Mouse (Mus musculus) liver, embryonic 12.5 days (tissue): ENCODE data around the gene Zcchc18. TPM values are rescaled to one million over a fixed set of nuclear protein-coding genes. Genes with fewer than 3 reads are reported as not detected.

Source experiments
- ATAC-seq: fragments of 200-750 bp; cut with Nextera tagmentation; 2 replicates; pipeline ENCODE4 v1.8.0; 2017; ENCODE audit warnings: moderate number of reproducible peaks, mild to moderate bottlenecking, moderate library complexity
- H3K27ac ChIP-seq: fragments of 300-500 bp; sonication (generic); 2 replicates; pipeline ENCODE4 v1.5.1; 2016; ENCODE audit warnings: mild to moderate bottlenecking
- H3K27me3 ChIP-seq: fragments of 300-500 bp; sonication (generic); replicated peaks from 2 replicates; pipeline ENCODE4 v1.6.1; 2016; ENCODE audit warnings: mild to moderate bottlenecking, moderate library complexity
- H3K36me3 ChIP-seq: fragments of 300-500 bp; sonication (generic); 2 replicates; pipeline ENCODE4 v1.6.1; 2016; ENCODE audit warnings: mild to moderate bottlenecking, moderate library complexity
- H3K4me1 ChIP-seq: fragments of 300-500 bp; sonication (generic); 2 replicates; pipeline ENCODE4 v1.6.1; 2016
- H3K4me2 ChIP-seq: fragments of 300-500 bp; sonication (generic); 2 replicates; pipeline ENCODE4 v1.6.1; 2016; ENCODE audit warnings: mild to moderate bottlenecking, moderate library complexity
- H3K4me3 ChIP-seq: fragments of 300-500 bp; sonication (generic); 2 replicates; pipeline ENCODE4 v1.5.1; 2016; ENCODE audit warnings: mild to moderate bottlenecking, moderate library complexity
- H3K9ac ChIP-seq: fragments of 300-500 bp; sonication (generic); 2 replicates; pipeline ENCODE4 v1.6.1; 2016; ENCODE audit warnings: mild to moderate bottlenecking, moderate library complexity
- H3K9me3 ChIP-seq: fragments of 300-500 bp; sonication (generic); replicated peaks from 2 replicates; pipeline ENCODE4 v1.6.1; 2016; ENCODE audit warnings: mild to moderate bottlenecking, moderate library complexity
- WGBS: fragments of 180-500 bp; shearing (Covaris S2); methylation state at CpG from one replicate; pipeline ENCODE4 v1.1.7; 2016; ENCODE audit not compliant: insufficient replicate concordance; 5-methylcytosine and 5-hydroxymethylcytosine counted together
- polyA plus RNA-seq: library from polyadenylated mRNA; unstranded; fragments of >200 nt; fragmentation: Nextera tagmentation; extraction: Ambion mirVana; gene quantifications from 2 replicates; pipeline ENCODE4 v1.2.1, GENCODE M21; 2016

The Zcchc18 gene
- polyA plus RNA-seq, 1 experiment from 2014 or later = 0.67 TPM

DNA sequence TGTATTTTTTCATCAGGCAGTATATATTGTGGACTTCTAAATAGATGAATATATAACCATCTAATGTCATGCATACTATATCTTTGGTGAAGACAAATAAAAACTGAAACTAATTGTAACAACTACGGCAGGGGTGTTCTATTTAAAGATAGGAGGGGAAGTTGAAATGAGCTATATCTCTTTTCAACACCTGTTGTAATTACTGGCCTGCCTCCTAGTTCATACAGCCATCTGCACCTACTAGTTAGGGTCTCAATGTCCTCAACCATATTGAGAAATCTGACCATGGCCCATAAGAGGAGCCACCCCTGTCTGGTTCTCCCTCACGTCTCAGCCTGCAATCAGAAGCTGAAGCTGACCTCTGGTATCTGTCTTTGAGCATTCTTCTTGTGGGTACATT lies 3.3 kb downstream of the Zcchc18 start:
- 53% methylated on average over 2 of the region's 2 CpGs for WGBS
- H3K36me3 ChIP-seq = no peaks in the 10 kb centered on the region
- no peak overlapping the region for H3K9ac ChIP-seq
- peaks cover 41% of the 10 kb centered on the region for H3K27me3 ChIP-seq
- no peak overlapping the region for H3K27ac ChIP-seq
- H3K4me3 ChIP-seq = no peak overlapping the region
- no peak for ATAC-seq
- no peaks in the 10 kb centered on the region for H3K9me3 ChIP-seq
- H3K4me1 ChIP-seq = no peaks in the 10 kb centered on the region
- H3K4me2 ChIP-seq = no peak overlapping the region

DNA sequence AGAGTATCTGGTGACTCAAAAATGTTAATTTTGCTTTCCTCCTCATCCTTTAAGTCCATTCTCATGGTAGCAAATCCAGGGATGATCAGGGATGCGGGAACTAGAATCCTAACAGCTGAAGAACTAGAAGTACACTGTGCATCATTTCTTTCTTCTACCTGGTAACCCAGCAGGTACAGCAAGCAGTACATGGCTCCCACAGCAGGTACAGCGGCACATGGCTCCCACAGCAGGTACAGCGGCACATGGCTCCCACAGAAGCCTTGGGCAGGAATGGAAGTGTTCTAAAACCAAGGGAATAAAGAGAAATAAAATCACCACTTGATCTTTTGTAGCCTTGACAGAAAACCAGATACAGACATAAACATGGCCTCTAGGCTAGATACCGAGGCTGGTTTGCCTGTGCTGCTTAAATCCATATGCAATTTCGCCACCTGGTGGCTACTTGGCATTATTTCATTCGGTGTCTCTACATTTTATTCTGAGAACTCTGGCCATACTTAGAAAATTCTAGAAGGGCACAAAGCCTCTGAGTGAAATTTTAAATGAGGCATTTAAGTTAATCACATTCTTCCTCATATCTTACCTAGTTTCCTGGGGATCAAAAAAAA lies 22.2 kb downstream of the Zcchc18 start:
- WGBS = 52% methylated on average over 6 of the region's 6 CpGs
- no peak for ATAC-seq

DNA sequence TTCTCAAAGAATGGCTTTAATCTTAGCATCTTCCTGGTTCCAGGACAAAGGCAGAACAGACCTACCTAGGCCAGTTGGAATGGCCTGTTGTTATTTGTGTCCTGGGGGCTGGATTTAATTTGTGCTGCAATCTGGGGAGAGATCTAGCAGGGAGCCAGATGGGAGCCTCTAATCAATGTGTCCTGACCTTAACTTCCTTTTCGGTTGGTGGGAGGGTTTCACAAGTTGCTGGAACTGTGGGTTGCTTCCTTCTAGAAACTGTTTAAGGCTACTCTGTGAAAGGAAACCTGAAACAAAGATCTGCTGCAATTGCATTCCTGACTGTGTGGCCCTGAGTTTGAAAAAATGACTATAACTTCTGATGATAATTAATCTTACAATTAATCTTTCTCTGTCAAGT lies 24.7 kb downstream of the Zcchc18 start:
- 62% methylated on average over 1 of the region's 1 CpGs for WGBS
- Histone ChIP-seq H3K9me3 (no peaks in the 10 kb centered on the region), H3K27ac (no peak overlapping the region), H3K4me2 (no peak overlapping the region), H3K4me3 (no peak overlapping the region), H3K36me3 (no peaks in the 10 kb centered on the region), H3K4me1 (no peaks in the 10 kb centered on the region), H3K9ac (no peak overlapping the region), H3K27me3 (no peaks in the 10 kb centered on the region)
- ATAC-seq = no peak

More for the DNA sequence above, 22.2 kb downstream of the Zcchc18 start:
- no peaks in the 10 kb centered on the region for H3K9me3 ChIP-seq
- no peaks in the 10 kb centered on the region for H3K36me3 ChIP-seq
- no peak overlapping the region for H3K27ac ChIP-seq
- no peak overlapping the region for H3K9ac ChIP-seq
- H3K4me2 ChIP-seq = no peak overlapping the region
- H3K4me3 ChIP-seq = no peak overlapping the region
- H3K27me3 ChIP-seq = no peaks in the 10 kb centered on the region
- H3K4me1 ChIP-seq = no peaks in the 10 kb centered on the region

DNA sequence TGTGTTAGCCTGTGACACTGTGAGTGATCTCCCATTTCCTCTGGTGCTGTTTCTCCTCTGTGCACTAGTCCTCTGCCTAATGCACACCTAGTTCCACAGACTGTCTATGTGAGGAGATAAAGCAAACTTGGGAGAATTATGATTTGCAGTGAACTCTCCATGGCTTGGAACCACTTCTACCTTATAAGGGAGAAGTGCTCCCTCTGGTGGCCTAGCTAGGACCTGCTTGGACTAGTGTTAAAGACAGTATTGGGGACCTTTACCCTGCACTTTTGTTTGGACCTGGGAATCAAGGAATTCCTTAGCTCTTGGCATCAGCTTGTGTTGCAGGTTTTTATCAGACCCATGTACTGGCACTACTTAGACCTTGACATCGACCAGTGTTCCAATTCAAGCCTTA lies 26.4 kb downstream of the Zcchc18 start:
- H3K9ac ChIP-seq = no peak overlapping the region
- H3K27ac ChIP-seq = no peak overlapping the region
- H3K36me3 ChIP-seq = no peaks in the 10 kb centered on the region
- WGBS = 6% methylated on average over 1 of the region's 1 CpGs
- no peak overlapping the region for H3K4me3 ChIP-seq
- H3K9me3 ChIP-seq = no peaks in the 10 kb centered on the region
- no peaks in the 10 kb centered on the region for H3K4me1 ChIP-seq
- no peaks in the 10 kb centered on the region for H3K27me3 ChIP-seq
- H3K4me2 ChIP-seq = no peak overlapping the region
- peak; percentile 55; the same call in 1 of the 2 replicates for ATAC-seq

DNA sequence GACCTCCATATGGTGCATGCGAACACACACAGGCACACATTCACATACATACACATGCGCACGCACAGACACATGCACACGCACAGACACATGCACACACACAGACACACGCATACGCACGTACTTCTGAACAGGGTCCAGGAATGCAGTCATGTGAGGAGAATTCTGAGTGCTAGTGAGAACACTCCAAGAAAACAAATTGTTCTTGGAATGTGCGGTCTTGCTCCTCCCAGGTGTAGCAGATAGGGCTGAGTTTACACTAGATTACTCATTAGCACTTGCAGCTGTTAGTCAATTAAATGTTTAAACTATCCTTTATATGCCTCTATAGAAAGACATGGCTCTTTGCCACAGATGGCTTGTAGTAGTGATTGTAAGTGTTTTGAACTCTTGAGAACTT lies 38.0 kb downstream of the Zcchc18 start:
- Histone ChIP-seq H3K4me1 (no peaks in the 10 kb centered on the region), H3K4me2 (no peak overlapping the region), H3K27ac (no peak overlapping the region), H3K9ac (no peak overlapping the region), H3K4me3 (no peak overlapping the region), H3K27me3 (no peaks in the 10 kb centered on the region), H3K36me3 (no peaks in the 10 kb centered on the region; the same call in 1 of the 2 replicates), H3K9me3 (no peaks in the 10 kb centered on the region)
- ATAC-seq = no peak
- 84% methylated on average over 8 of the region's 8 CpGs for WGBS

DNA sequence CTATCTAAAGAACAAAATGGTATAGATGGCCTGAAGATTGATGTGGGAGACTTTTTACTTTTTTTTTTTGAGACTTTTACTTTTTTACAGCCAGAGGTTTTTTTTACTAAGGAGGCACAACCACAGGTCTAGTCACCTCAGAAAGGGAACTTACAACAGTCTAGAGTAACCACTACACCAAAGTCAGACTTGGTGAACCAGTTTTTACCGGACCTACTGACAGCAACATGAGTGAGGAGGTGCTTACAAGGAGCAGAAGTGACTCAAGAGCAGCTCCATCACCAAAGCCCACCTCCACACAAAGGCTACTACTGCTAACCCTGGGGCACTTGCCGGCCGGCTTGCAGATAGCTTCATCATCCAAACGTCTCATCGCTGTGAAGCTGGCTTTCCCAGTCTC lies 38.8 kb downstream of the Zcchc18 start:
- 79% methylated on average over 5 of the region's 5 CpGs for WGBS
- no peak overlapping the region for H3K4me2 ChIP-seq
- no peak overlapping the region for H3K4me3 ChIP-seq
- H3K9ac ChIP-seq = no peak overlapping the region
- H3K4me1 ChIP-seq = peaks cover under 1% of the 10 kb centered on the region; the same call in 1 of the 2 replicates
- H3K27me3 ChIP-seq = no peaks in the 10 kb centered on the region
- no peak overlapping the region for H3K27ac ChIP-seq
- no peaks in the 10 kb centered on the region; the same call in 1 of the 2 replicates for H3K36me3 ChIP-seq
- no peaks in the 10 kb centered on the region for H3K9me3 ChIP-seq
- no peak for ATAC-seq

DNA sequence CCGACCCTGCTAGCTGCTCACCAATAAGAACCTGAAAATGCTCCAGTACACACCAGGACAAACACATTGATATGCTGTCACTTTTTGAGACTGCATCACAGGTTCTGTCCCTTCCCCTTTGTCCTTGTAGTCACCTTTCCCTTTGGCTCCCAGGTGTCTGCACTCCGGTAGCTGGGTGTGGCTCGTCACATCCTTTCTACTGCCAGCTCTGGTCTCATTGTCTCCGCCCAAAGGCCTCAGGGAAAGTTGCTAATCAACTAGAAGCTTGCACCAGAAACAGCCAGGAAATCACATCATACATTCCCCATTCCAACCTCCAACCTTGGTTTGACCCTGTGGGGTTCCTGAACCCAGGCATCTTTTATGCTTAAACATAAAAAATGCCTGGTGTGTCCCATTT lies 41.4 kb downstream of the Zcchc18 start:
- no peak for ATAC-seq
- WGBS = 70% methylated on average over 4 of the region's 4 CpGs
- no peaks in the 10 kb centered on the region for H3K9me3 ChIP-seq

DNA sequence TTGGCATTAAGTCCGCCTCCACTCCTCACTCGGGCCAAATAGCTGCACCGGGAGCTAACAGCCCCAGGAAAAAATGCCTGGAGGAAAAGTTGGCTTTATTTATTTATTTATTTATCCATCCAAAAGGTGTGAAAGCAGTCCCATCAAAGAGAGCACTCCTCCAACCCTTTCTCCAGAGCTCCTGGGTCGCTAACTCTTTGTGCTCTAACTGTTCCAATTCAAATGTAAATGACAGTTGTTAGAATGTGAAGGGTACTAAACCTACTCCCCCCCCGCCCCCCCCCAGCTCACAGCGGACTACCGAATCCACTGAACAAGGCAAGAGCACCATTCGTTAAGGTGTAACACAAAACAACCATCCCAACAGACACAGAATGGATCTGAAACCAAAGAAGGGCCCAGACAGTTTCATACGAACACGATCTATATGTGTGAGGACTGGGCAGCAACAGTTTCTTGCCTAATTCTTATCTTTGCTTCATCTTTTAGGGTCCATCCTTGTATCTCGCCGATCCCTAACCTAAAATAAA lies 44.6 kb downstream of the Zcchc18 start:
- Histone ChIP-seq H3K27me3 (no peaks in the 10 kb centered on the region), H3K4me2 (peak overlapping the region; percentile 62), H3K27ac (peak overlapping the region; percentile 72; the same call in 1 of the 2 replicates), H3K9me3 (no peaks in the 10 kb centered on the region), H3K4me3 (peak overlapping the region; percentile 66), H3K9ac (peak overlapping the region; percentile 66), H3K4me1 (peaks cover 9% of the 10 kb centered on the region), H3K36me3 (no peaks in the 10 kb centered on the region)
- 10% methylated on average over 12 of the region's 12 CpGs for WGBS
- no peak for ATAC-seq

More for the DNA sequence above, 41.4 kb downstream of the Zcchc18 start:
- Histone ChIP-seq H3K27me3 (no peaks in the 10 kb centered on the region), H3K9ac (no peak overlapping the region), H3K36me3 (no peaks in the 10 kb centered on the region), H3K4me1 (peaks cover 9% of the 10 kb centered on the region), H3K27ac (no peak overlapping the region), H3K4me2 (no peak overlapping the region), H3K4me3 (no peak overlapping the region)

DNA sequence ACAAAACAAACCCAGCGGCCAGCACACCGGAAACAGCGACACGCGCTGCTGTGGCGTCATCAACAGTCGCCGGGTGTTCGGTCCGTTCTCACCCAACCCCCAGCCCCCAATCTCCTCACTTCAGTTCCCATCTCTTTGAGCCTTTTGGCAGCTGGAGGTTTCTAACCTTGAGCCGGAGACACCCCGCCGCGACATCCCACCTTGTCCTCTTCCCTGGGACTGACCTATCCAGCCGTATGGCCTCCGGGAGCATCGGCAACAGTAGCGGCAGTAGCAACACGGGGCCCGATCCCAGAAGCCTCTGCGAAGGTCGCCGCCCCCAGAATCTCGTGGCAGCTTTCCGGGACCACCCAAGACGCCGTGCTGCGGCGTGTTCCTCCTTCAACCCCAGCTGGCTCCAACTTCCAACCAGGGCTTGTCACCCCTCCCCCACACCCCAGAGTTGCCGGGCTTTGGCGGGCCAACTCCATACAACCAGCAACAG lies 45.1 kb downstream of the Zcchc18 start, which contains the start of gene Slc25a53:
Gene Slc25a53 (minus strand): TSS at position 303 of the 484 bp plus-strand sequence.
- H3K4me3 ChIP-seq = peak within 1 kb of the TSS; percentile 66
- peak within 1 kb of the TSS; percentile 66 for H3K9ac ChIP-seq
- peak within 1 kb of the TSS; percentile 62 for H3K4me2 ChIP-seq
- peak; percentile 92 for ATAC-seq
- peaks cover 9% of the 10 kb centered on the region for H3K4me1 ChIP-seq
- no peaks in the 10 kb centered on the region for H3K27me3 ChIP-seq
- H3K27ac ChIP-seq = peak within 1 kb of the TSS; percentile 72; the same call in 1 of the 2 replicates
- no peaks in the 10 kb centered on the region for H3K36me3 ChIP-seq
- no peaks in the 10 kb centered on the region for H3K9me3 ChIP-seq
- WGBS = 11% methylated on average over 30 of the region's 31 CpGs

DNA sequence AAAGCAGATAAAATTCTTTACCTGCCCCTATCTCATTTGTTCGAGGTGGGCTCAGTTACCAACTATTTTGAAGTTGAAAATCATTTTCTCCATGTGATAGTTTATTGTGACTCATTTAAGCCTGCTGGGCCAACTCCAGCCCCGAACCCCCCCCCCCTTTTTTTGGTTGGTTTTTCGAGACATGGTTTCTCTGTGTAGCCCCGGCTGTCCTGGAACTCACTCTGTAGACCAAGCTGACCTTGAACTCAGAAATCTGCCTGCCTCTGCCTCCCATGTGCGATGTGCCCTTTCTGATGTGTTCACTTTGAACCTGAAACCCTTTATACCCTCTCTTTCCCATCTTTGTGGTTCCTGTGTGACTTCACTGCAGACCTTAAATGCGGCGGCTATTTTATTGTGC lies 45.5 kb downstream of the Zcchc18 start:
- 0 out of 2 replicates have a peak, but pooled peaks have one; percentile 2 for ATAC-seq
- WGBS = 36% methylated on average over 7 of the region's 7 CpGs
- H3K36me3 ChIP-seq = no peaks in the 10 kb centered on the region
- H3K9me3 ChIP-seq = no peaks in the 10 kb centered on the region
- H3K4me3 ChIP-seq = peak overlapping the region; percentile 66
- no peaks in the 10 kb centered on the region for H3K27me3 ChIP-seq
- peak overlapping the region; percentile 66 for H3K9ac ChIP-seq
- H3K4me1 ChIP-seq = peaks cover 9% of the 10 kb centered on the region
- H3K4me2 ChIP-seq = peak overlapping the region; percentile 62
- peak overlapping the region; percentile 72; the same call in 1 of the 2 replicates for H3K27ac ChIP-seq
